Mouse (Mus musculus): ENCODE measurements around the gene Aloxe3. TPM values are rescaled to one million over a fixed set of nuclear protein-coding genes. Genes with fewer than 3 reads are reported as not detected.

Gene Aloxe3
- polyA plus RNA-seq, 1 experiment = 0.01 TPM

DNA sequence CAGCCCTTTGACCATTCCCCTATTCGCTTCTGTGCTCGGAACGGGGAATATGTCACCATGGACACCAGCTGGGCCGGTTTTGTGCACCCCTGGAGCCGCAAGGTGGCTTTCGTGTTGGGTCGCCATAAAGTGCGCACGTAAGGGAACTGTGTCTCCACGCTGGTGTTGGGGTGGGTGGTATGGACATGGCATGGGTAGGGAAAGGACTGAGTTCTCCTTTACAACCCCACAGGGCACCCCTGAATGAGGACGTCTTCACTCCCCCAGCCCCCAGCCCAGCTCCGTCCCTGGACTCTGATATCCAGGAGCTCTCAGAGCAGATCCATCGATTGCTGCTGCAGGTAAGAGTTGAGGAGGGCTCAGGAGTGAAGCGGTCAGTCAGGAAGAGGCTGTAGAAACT is 22.6 kb upstream of the Aloxe3 start:
- H3K4me3 ChIP-seq = no peak overlapping the region
- TF ChIP-seq POLR2AphosphoS2 (IDR thresholded peaks at IDR 0.05; ENCODE audit: insufficient read length, low read depth) = no peak

DNA sequence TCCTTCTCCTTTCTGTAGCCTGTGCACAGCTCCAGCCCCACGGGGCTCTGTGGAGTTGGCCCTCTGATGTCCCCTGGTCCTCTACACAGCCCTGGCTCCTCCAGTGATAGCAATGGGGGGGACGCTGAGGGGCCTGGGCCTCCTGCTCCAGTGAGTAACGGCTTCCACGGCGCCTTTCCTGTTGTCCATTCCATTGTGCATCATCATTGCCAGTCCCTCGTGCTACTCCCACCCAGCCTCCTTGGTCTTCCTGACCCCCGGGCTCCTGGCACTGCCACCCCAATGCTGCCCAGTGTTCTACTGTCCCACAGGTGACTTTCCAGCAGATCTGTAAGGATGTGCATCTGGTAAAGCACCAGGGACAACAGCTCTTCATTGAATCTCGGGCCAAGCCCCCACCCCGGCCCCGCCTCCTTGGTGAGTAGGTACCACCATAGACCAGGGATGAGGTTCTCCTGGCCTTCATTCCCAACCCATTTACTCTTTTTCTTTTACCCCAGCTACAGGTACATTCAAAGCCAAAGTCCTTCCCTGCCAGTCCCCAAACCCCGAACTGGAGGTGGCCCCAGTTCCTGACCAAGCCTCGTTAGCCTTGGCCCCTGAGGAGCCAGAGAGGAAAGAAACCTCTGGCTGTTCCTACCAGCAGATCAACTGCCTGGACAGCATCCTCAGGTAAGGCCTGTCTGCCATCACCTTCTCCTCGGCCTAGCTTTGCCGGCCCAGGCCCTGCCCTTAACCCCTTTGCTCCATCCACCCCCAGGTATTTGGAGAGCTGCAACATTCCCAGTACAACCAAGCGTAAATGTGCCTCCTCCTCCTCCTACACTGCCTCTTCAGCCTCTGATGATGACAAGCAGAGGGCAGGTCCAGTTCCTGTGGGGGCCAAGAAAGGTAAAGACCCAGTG is 21.9 kb upstream of the Aloxe3 start:
- H3K4me3 ChIP-seq = no peak overlapping the region
- H3K27me3 ChIP-seq (ENCODE audit: control insufficient read depth, insufficient read depth, insufficient read length) = no peaks in the 10 kb centered on the region
- H3K79me2 ChIP-seq (ENCODE audit: control insufficient read depth, insufficient read depth) = peaks cover 10% of the 10 kb centered on the region
- no peak for TF ChIP-seq MAX (IDR thresholded peaks at IDR 0.05; ENCODE audit: low read depth)
- no peak overlapping the region for H3K4me2 ChIP-seq (ENCODE audit: low read depth)
- H3K36me3 ChIP-seq (ENCODE audit: control insufficient read depth, insufficient read depth) = peaks cover 40% of the 10 kb centered on the region
- no peak overlapping the region for H3ac ChIP-seq (ENCODE audit: control insufficient read depth, insufficient read length)

More for the DNA sequence above, 22.6 kb upstream of the Aloxe3 start:
- Histone ChIP-seq H3ac (ENCODE audit: control insufficient read depth, insufficient read length) (no peak overlapping the region), H3K4me2 (ENCODE audit: low read depth) (no peak overlapping the region), H3K36me3 (ENCODE audit: control insufficient read depth, insufficient read depth) (peaks cover 36% of the 10 kb centered on the region), H3K27me3 (ENCODE audit: control insufficient read depth, insufficient read depth, insufficient read length) (no peaks in the 10 kb centered on the region), H3K79me2 (ENCODE audit: control insufficient read depth, insufficient read depth) (peaks cover 10% of the 10 kb centered on the region)

DNA sequence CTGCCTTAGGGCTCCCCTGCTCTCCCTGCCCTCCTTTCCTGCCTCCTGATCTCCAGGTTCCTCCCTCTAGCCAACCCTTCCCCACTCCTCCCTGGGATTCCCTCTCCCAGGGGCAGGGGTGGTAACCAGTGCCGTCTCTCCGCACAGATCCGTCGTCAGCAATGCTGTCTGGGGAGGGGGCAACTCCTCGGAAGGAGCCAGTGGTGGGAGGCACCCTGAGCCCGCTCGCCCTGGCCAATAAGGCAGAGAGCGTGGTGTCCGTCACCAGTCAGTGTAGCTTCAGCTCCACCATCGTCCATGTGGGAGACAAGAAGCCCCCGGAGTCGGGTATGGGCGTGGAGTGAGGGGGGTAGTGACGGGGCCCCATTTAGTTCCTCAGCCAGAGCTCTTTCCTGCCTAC is 21.2 kb upstream of the Aloxe3 start:
- Histone ChIP-seq H3K27me3 (ENCODE audit: control insufficient read depth, insufficient read depth, insufficient read length) (no peaks in the 10 kb centered on the region), H3K4me2 (ENCODE audit: low read depth) (no peak overlapping the region)

DNA sequence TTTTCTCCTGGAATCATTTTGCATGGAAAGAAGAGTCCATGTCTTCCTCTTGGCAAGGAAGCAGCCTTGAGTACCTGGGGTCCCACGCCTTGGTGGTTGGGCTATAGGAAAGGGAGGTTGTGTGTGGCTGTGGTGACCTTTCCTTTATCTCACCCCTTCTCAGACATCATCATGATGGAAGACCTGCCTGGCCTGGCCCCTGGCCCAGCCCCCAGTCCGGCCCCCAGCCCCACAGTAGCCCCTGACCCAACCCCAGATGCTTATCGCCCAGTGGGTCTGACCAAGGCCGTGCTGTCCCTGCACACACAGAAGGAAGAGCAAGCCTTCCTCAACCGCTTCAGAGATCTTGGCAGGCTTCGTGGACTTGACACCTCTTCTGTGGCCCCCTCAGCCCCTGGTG is 20.5 kb upstream of the Aloxe3 start:
- Histone ChIP-seq H3ac (ENCODE audit: control insufficient read depth, insufficient read length) (no peak overlapping the region), H3K36me3 (ENCODE audit: control insufficient read depth, insufficient read depth) (peaks cover 40% of the 10 kb centered on the region), H3K27me3 (ENCODE audit: control insufficient read depth, insufficient read depth, insufficient read length) (no peaks in the 10 kb centered on the region), H3K4me2 (ENCODE audit: low read depth) (no peak overlapping the region), H3K79me2 (ENCODE audit: control insufficient read depth, insufficient read depth) (peaks cover 7% of the 10 kb centered on the region), H3K4me3 (no peak overlapping the region)
- TF ChIP-seq POLR2AphosphoS2 (IDR thresholded peaks at IDR 0.05; ENCODE audit: insufficient read length, low read depth) (no peak), MAX (IDR thresholded peaks at IDR 0.05; ENCODE audit: low read depth) (no peak), USF1 (IDR thresholded peaks at IDR 0.05; ENCODE audit: low read depth) (no peak), REST (IDR thresholded peaks at IDR 0.05; ENCODE audit: insufficient read depth, insufficient read length) (no peak), TCF3 (IDR thresholded peaks at IDR 0.05; ENCODE audit: insufficient read length, low read depth) (no peak), POLR2A (IDR thresholded peaks at IDR 0.05; ENCODE audit: insufficient read length, low read depth) (no peak), MYOG (IDR thresholded peaks at IDR 0.05; ENCODE audit: control insufficient read depth in 1 of 3, insufficient read depth in 1 of 3, insufficient read length in 2 of 3, low read depth in 2 of 3) (no peak), MYOD1 (IDR thresholded peaks at IDR 0.05; ENCODE audit: control insufficient read depth in 1 of 3, insufficient read length in 2 of 3, low read depth in 2 of 3) (no peak), CEBPB (IDR thresholded peaks at IDR 0.05; ENCODE audit: insufficient read depth, poor library complexity, severe bottlenecking) (no peak)

More for the DNA sequence above, 21.2 kb upstream of the Aloxe3 start:
- no peak for TF ChIP-seq MYOD1 (IDR thresholded peaks at IDR 0.05; ENCODE audit: control insufficient read depth in 1 of 3, insufficient read length in 2 of 3, low read depth in 2 of 3)
- no peak for TF ChIP-seq POLR2AphosphoS2 (IDR thresholded peaks at IDR 0.05; ENCODE audit: insufficient read length, low read depth)
- TF ChIP-seq TCF12 (IDR thresholded peaks at IDR 0.05; ENCODE audit: insufficient read depth, poor library complexity, severe bottlenecking) = no peak
- no peak for TF ChIP-seq MYOG (IDR thresholded peaks at IDR 0.05; ENCODE audit: control insufficient read depth in 1 of 3, insufficient read depth in 1 of 3, insufficient read length in 2 of 3, low read depth in 2 of 3)
- no peak for TF ChIP-seq TCF3 (IDR thresholded peaks at IDR 0.05; ENCODE audit: insufficient read length, low read depth)
- no peak for TF ChIP-seq USF1 (IDR thresholded peaks at IDR 0.05; ENCODE audit: low read depth)
- Histone ChIP-seq H3K79me2 (ENCODE audit: control insufficient read depth, insufficient read depth) (peaks cover 10% of the 10 kb centered on the region), H3ac (ENCODE audit: control insufficient read depth, insufficient read length) (no peak overlapping the region), H3K4me3 (no peak overlapping the region), H3K36me3 (ENCODE audit: control insufficient read depth, insufficient read depth) (peaks cover 40% of the 10 kb centered on the region)

DNA sequence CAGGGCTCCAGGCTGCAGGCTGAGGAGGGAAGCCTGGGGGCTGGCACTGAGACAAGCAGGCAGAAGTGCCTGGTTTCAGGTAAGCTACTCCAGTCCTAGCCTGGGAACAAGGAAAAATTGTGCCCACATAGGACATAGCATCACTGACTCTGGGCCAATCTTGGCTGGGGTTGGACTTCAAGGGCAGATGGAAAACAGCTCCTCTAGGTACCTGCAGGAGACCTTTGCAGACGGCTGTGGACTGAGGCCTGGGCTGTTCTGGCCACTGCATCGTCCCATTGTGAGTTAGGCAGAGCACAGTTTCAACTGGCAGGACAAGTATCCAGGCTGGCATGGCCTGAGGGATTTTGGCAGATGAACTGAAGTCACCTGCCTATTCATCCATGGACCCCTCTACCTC is 19.9 kb upstream of the Aloxe3 start:
- Histone ChIP-seq H3K27me3 (ENCODE audit: control insufficient read depth, insufficient read depth, insufficient read length) (no peaks in the 10 kb centered on the region), H3ac (ENCODE audit: control insufficient read depth, insufficient read length) (no peak overlapping the region), H3K4me3 (no peak overlapping the region), H3K36me3 (ENCODE audit: control insufficient read depth, insufficient read depth) (peaks cover 40% of the 10 kb centered on the region), H3K79me2 (ENCODE audit: control insufficient read depth, insufficient read depth) (peaks cover 1% of the 10 kb centered on the region), H3K4me2 (ENCODE audit: low read depth) (no peak overlapping the region)
- no peak for TF ChIP-seq CEBPB (IDR thresholded peaks at IDR 0.05; ENCODE audit: insufficient read depth, poor library complexity, severe bottlenecking)
- TF ChIP-seq E2F4 (IDR thresholded peaks at IDR 0.05; ENCODE audit: insufficient read depth) = no peak
- no peak for TF ChIP-seq TCF12 (IDR thresholded peaks at IDR 0.05; ENCODE audit: insufficient read depth, poor library complexity, severe bottlenecking)
- no peak for TF ChIP-seq USF1 (IDR thresholded peaks at IDR 0.05; ENCODE audit: low read depth)
- no peak for TF ChIP-seq MAX (IDR thresholded peaks at IDR 0.05; ENCODE audit: low read depth)
- TF ChIP-seq SRF (IDR thresholded peaks at IDR 0.05; ENCODE audit: control insufficient read depth, insufficient read length, low read depth) = no peak

DNA sequence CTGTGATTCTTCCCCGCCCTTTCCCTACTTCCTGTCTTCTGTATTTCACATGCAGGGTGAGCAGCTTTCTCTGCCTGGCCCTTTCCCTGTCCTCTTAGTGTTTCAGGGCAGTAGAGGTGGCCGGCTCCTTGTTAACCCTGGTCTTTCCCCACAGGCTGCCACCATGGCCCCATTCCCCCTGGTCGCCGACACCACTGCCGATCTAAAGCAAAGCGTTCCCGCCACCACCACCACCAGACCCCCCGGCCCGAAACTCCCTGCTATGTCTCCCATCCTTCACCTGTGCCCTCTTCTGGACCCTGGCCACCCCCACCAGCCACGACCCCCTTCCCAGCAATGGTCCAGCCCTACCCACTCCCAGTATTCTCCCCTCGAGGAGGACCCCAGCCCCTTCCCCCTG is 19.4 kb upstream of the Aloxe3 start:
- H3K27me3 ChIP-seq (ENCODE audit: control insufficient read depth, insufficient read depth, insufficient read length) = no peaks in the 10 kb centered on the region
- TF ChIP-seq MAX (IDR thresholded peaks at IDR 0.05; ENCODE audit: low read depth) = no peak
- TF ChIP-seq USF1 (IDR thresholded peaks at IDR 0.05; ENCODE audit: low read depth) = no peak
- no peak for TF ChIP-seq CEBPB (IDR thresholded peaks at IDR 0.05; ENCODE audit: insufficient read depth, poor library complexity, severe bottlenecking)
- TF ChIP-seq MYOG (IDR thresholded peaks at IDR 0.05; ENCODE audit: control insufficient read depth in 1 of 3, insufficient read depth in 1 of 3, insufficient read length in 2 of 3, low read depth in 2 of 3) = no peak
- TF ChIP-seq POLR2A (IDR thresholded peaks at IDR 0.05; ENCODE audit: insufficient read length, low read depth) = no peak
- no peak for TF ChIP-seq E2F4 (IDR thresholded peaks at IDR 0.05; ENCODE audit: insufficient read depth)
- no peak for TF ChIP-seq SRF (IDR thresholded peaks at IDR 0.05; ENCODE audit: control insufficient read depth, insufficient read length, low read depth)
- TF ChIP-seq POLR2AphosphoS2 (IDR thresholded peaks at IDR 0.05; ENCODE audit: insufficient read length, low read depth) = no peak
- TF ChIP-seq MYOD1 (IDR thresholded peaks at IDR 0.05; ENCODE audit: control insufficient read depth in 1 of 3, insufficient read length in 2 of 3, low read depth in 2 of 3) = no peak
- TF ChIP-seq TCF3 (IDR thresholded peaks at IDR 0.05; ENCODE audit: insufficient read length, low read depth) = no peak
- TF ChIP-seq REST (IDR thresholded peaks at IDR 0.05; ENCODE audit: insufficient read depth, insufficient read length) = no peak
- no peak for TF ChIP-seq TCF12 (IDR thresholded peaks at IDR 0.05; ENCODE audit: insufficient read depth, poor library complexity, severe bottlenecking)
- H3K36me3 ChIP-seq (ENCODE audit: control insufficient read depth, insufficient read depth) = peaks cover 40% of the 10 kb centered on the region
- H3ac ChIP-seq (ENCODE audit: control insufficient read depth, insufficient read length) = no peak overlapping the region
- no peak overlapping the region for H3K4me3 ChIP-seq
- no peaks in the 10 kb centered on the region for H3K79me2 ChIP-seq (ENCODE audit: control insufficient read depth, insufficient read depth)
- no peak overlapping the region for H3K4me2 ChIP-seq (ENCODE audit: low read depth)

Data from myocyte (in vitro differentiated cells).